Mouse (Mus musculus) kidney, embryonic 16.5 days (tissue): ENCODE results near the gene Phlpp1. TPM values are rescaled to one million over a fixed set of nuclear protein-coding genes. Genes with fewer than 3 reads are reported as not detected.
A peak's percentile ranks its signal among the peaks of the same experiment; 100 is the strongest.

Experiments
- ATAC-seq: fragments of 200-750 bp; cut with Nextera tagmentation; 2 replicates; pipeline ENCODE4 v1.8.0; 2017; ENCODE audit warnings: moderate TSS enrichment; ENCODE audit not compliant: low FRiP score, low TSS enrichment
- H3K27ac ChIP-seq: fragments of 300-500 bp; sonication (generic); 2 replicates; pipeline ENCODE4 v1.5.1; 2014; ENCODE audit warnings: low read length
- H3K27me3 ChIP-seq: fragments of 300-500 bp; sonication (generic); 2 replicates; pipeline ENCODE4 v1.6.1; 2014; ENCODE audit warnings: low read length, control low read depth, mixed read lengths; ENCODE audit not compliant: insufficient read depth
- H3K36me3 ChIP-seq: fragments of 300-500 bp; sonication (generic); 2 replicates; pipeline ENCODE4 v1.6.1; 2014; ENCODE audit warnings: low read length, control low read depth, mixed read lengths; ENCODE audit not compliant: insufficient read depth
- H3K4me1 ChIP-seq: fragments of 300-500 bp; sonication (generic); 2 replicates; pipeline ENCODE4 v1.6.1; 2014; ENCODE audit warnings: low read length, control low read depth, mixed read lengths; ENCODE audit not compliant: insufficient read depth
- H3K4me2 ChIP-seq: fragments of 300-500 bp; sonication (generic); replicated peaks from 2 replicates; pipeline ENCODE4 v1.6.1; 2014; ENCODE audit warnings: low read depth, low read length
- H3K4me3 ChIP-seq: fragments of 300-500 bp; sonication (generic); 2 replicates; pipeline ENCODE4 v1.5.1; 2014; ENCODE audit warnings: mild to moderate bottlenecking, low read length
- H3K9ac ChIP-seq: fragments of 300-500 bp; sonication (generic); replicated peaks from 2 replicates; pipeline ENCODE4 v1.6.1; 2014; ENCODE audit warnings: low read length
- H3K9me3 ChIP-seq: fragments of 300-500 bp; sonication (generic); 2 replicates; pipeline ENCODE4 v1.6.1; 2016; ENCODE audit warnings: low read length, control low read depth
- WGBS: fragments of 180-500 bp; shearing (Covaris S2); extraction: QIAGEN DNeasy Blood & Tissue Kit; methylation state at CpG from one replicate; pipeline ENCODE4 v1.1.7; 2014; 5-methylcytosine and 5-hydroxymethylcytosine counted together
- polyA plus RNA-seq: library from polyadenylated mRNA; unstranded; fragments of >200 nt; fragmentation: Nextera tagmentation; extraction: Ambion mirVana; gene quantifications from 2 replicates; pipeline ENCODE4 v1.2.1, GENCODE M21; 2015

Phlpp1 gene
- polyA plus RNA-seq, 1 experiment from 2014 or later = 3.0 TPM

DNA sequence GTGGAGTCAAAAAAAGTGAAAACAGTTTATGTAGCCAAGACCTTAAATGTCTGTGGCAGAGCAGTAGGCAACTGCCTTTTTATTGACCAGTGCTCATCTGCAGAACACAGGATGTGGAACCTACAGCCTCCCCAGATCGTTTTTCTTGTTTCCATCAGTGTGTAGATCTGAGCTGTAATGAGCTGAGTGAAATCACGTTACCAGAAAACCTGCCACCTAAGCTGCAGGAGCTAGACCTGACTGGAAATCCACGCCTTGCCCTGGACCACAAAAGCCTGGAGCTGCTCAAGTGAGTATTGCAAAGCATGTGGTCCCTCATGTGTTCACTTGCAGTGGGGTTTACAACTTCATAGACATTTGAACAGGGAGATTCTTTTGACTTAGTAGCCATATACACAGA is 204.5 kb downstream of the Phlpp1 start:
- no peaks in the 10 kb centered on the region for H3K9me3 ChIP-seq
- no peaks in the 10 kb centered on the region for H3K4me1 ChIP-seq
- no peak overlapping the region for H3K4me2 ChIP-seq
- ATAC-seq = no peak
- no peaks in the 10 kb centered on the region; the same call in 1 of the 2 replicates for H3K36me3 ChIP-seq
- no peak overlapping the region for H3K9ac ChIP-seq
- WGBS = 52% methylated on average over 3 of the region's 3 CpGs
- H3K27ac ChIP-seq = no peak overlapping the region
- H3K4me3 ChIP-seq = no peak overlapping the region
- H3K27me3 ChIP-seq = no peaks in the 10 kb centered on the region

DNA sequence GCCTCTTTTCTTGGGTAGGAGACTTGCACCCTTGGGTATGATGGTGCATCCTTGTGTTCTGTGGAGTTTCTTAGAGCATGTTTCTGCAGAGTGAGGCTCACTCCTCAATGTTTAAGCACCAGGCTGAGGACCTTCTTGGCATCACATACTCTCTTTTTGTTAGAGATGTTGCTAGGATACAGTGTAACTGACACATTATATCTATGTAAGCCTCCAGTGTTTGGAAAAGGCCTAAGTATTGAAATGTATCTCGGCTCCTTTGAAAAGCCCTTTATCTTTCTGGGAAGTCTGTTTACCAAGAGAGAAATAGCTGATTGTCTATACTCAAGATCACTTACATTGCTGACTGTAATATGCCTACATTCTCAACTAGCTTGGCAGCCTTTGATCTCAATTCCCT is 208.9 kb downstream of the Phlpp1 start:
- WGBS = 71% methylated on average over 1 of the region's 1 CpGs
- Histone ChIP-seq H3K9ac (no peak overlapping the region), H3K4me2 (no peak overlapping the region), H3K36me3 (no peaks in the 10 kb centered on the region; the same call in 1 of the 2 replicates), H3K27me3 (no peaks in the 10 kb centered on the region), H3K4me1 (no peaks in the 10 kb centered on the region), H3K9me3 (no peaks in the 10 kb centered on the region), H3K4me3 (no peak overlapping the region), H3K27ac (no peak overlapping the region)
- no peak for ATAC-seq

DNA sequence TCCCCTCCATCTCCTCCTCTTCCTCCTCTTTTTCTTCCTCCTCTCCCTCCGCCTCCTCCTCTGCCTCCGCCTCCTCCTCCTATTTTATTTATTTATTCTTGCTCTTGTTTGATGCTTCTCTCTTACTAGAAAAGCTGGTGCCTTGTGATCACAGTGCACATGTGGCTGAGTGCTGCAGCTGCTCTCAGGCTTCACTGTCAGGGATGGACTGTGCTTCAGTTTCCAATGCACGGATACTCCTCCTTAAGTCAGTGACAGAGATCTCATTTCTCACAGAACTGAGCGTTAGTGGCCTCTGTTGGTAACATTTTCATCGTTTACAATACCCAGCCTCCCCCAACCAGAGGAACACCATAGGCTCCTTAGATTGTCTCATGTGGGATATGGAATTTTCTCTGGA is 215.0 kb downstream of the Phlpp1 start:
- Histone ChIP-seq H3K36me3 (0 out of 2 replicates have a peak, but pooled peaks cover 3% of the 10 kb centered on the region), H3K9me3 (no peaks in the 10 kb centered on the region), H3K4me1 (no peaks in the 10 kb centered on the region), H3K27ac (no peak overlapping the region), H3K4me2 (no peak overlapping the region), H3K27me3 (no peaks in the 10 kb centered on the region), H3K4me3 (no peak overlapping the region), H3K9ac (no peak overlapping the region)
- no peak for ATAC-seq
- WGBS = 72% methylated on average over 5 of the region's 5 CpGs

DNA sequence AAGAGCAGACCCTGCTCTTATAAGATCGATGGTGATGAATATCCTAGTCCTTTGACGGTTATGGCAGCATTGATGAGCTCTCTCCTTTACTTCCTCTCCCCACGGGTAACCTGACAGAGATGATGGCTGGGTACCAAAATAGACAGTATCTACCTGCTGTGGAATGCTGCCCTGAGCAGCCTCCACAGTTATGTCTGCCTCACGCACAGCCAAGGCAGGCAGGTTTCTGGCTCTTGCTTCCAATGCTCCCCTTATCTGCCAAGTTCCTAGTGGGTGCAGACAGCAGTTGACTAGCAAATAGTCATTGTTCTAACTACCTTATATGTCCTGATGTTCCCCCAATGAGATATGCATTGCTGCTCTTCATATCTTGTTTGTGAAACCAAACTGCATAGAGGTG is 215.7 kb downstream of the Phlpp1 start:
- Histone ChIP-seq H3K4me1 (no peaks in the 10 kb centered on the region), H3K4me3 (no peak overlapping the region), H3K9me3 (no peaks in the 10 kb centered on the region), H3K36me3 (peaks cover 8% of the 10 kb centered on the region), H3K27ac (no peak overlapping the region), H3K9ac (no peak overlapping the region), H3K27me3 (no peaks in the 10 kb centered on the region), H3K4me2 (no peak overlapping the region)
- WGBS = 89% methylated on average over 4 of the region's 4 CpGs
- no peak for ATAC-seq

DNA sequence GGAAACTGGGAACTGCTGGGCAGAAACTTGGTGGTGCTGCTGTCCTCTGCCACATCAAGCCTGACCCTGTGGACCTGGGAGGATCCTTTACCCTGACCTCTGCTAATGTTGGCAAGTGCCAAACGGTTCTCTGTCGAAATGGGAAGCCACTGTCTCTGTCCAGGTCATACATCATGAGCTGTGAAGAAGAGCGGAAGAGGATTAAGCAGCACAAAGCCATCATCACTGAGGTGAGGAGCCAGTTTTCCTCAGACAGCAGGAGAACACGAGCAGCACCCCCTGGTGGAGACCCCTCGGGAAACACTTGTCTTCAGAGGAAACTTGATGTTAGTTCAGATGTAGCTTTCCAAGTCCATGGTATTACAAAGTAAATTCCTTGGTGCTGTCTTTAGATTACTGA is 218.1 kb downstream of the Phlpp1 start:
- 6% methylated on average over 5 of the region's 5 CpGs for WGBS
- H3K9me3 ChIP-seq = no peaks in the 10 kb centered on the region
- no peak overlapping the region for H3K4me2 ChIP-seq
- no peak overlapping the region for H3K9ac ChIP-seq
- H3K4me1 ChIP-seq = no peaks in the 10 kb centered on the region
- H3K4me3 ChIP-seq = no peak overlapping the region
- no peak overlapping the region for H3K27ac ChIP-seq
- no peaks in the 10 kb centered on the region for H3K27me3 ChIP-seq
- H3K36me3 ChIP-seq = peaks cover 18% of the 10 kb centered on the region
- peak; percentile 64; the same call in 1 of the 2 replicates for ATAC-seq

DNA sequence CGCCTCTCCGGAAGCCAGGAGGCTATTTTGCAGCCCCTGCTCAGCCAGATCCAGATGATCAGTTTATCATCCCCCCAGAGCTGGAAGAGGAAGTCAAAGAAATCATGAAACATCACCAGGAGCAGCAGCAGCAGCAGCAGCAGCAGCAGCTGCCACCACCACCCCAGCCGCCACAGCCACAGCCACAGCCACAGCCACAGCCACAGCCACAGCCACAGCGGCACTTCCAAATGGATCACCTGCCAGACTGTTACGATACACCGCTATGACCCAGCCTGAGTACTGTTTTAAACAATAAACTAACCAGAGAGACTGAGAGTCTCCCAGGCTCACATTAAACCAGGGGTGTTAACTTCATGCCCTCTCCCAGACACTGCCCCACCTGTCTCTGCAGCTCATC is 221.5 kb downstream of the Phlpp1 start:
- H3K4me1 ChIP-seq = no peaks in the 10 kb centered on the region
- no peaks in the 10 kb centered on the region for H3K9me3 ChIP-seq
- no peak overlapping the region for H3K4me3 ChIP-seq
- H3K27ac ChIP-seq = no peak overlapping the region
- ATAC-seq = no peak
- WGBS = 98% methylated on average over 6 of the region's 6 CpGs
- H3K9ac ChIP-seq = no peak overlapping the region
- peaks cover 16% of the 10 kb centered on the region for H3K36me3 ChIP-seq
- H3K27me3 ChIP-seq = no peaks in the 10 kb centered on the region
- no peak overlapping the region for H3K4me2 ChIP-seq

DNA sequence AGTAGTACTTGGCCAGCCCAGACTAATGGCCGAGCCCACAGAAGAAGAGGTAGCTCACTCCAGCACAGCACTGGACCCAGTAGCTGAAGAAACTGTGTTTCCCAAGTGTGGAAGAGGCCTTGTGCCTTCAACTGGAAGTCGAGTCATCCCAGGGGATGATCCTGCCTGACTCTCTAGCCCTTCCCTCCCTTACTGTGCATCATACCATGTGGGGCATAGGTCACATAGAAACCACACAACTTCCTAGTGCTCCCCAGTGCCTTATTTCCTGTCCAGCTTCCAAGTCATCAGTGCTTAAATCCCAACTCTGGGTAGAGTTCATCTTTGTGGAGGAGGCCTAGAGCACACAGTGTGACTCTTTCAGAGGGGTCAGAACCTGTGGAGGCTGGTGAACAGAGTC is 223.1 kb downstream of the Phlpp1 start:
- H3K9me3 ChIP-seq = no peaks in the 10 kb centered on the region
- H3K4me2 ChIP-seq = no peak overlapping the region
- peaks cover 16% of the 10 kb centered on the region for H3K36me3 ChIP-seq
- 86% methylated on average over 2 of the region's 2 CpGs for WGBS
- no peaks in the 10 kb centered on the region for H3K27me3 ChIP-seq
- no peak overlapping the region for H3K9ac ChIP-seq
- no peaks in the 10 kb centered on the region for H3K4me1 ChIP-seq
- no peak for ATAC-seq
- H3K27ac ChIP-seq = no peak overlapping the region
- H3K4me3 ChIP-seq = no peak overlapping the region

DNA sequence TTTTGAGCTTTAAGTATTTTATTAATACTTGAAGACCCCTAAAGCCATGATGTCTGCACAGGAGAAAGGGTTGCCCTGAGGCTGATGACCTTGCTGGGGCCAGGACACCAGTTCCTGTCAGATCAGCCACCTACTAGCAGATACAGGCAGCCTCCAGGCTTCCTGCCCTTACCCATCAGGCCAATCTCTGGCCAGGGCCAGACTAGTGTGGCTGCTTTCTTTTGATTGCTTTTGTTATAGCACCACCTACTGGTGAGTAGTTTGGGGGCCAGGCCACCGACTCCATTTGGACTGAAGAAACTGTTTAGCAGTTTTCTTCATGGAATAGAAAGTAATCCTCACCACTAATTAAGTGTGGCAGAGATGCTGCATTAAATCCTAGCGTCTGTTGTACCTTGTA is 223.9 kb downstream of the Phlpp1 start:
- 9% methylated on average over 2 of the region's 2 CpGs for WGBS
- no peak overlapping the region for H3K27ac ChIP-seq
- peak; percentile 87 for ATAC-seq
- H3K4me1 ChIP-seq = no peaks in the 10 kb centered on the region
- no peaks in the 10 kb centered on the region for H3K9me3 ChIP-seq
- H3K4me3 ChIP-seq = no peak overlapping the region
- peaks cover 16% of the 10 kb centered on the region for H3K36me3 ChIP-seq
- H3K4me2 ChIP-seq = no peak overlapping the region
- H3K27me3 ChIP-seq = no peaks in the 10 kb centered on the region
- no peak overlapping the region for H3K9ac ChIP-seq

DNA sequence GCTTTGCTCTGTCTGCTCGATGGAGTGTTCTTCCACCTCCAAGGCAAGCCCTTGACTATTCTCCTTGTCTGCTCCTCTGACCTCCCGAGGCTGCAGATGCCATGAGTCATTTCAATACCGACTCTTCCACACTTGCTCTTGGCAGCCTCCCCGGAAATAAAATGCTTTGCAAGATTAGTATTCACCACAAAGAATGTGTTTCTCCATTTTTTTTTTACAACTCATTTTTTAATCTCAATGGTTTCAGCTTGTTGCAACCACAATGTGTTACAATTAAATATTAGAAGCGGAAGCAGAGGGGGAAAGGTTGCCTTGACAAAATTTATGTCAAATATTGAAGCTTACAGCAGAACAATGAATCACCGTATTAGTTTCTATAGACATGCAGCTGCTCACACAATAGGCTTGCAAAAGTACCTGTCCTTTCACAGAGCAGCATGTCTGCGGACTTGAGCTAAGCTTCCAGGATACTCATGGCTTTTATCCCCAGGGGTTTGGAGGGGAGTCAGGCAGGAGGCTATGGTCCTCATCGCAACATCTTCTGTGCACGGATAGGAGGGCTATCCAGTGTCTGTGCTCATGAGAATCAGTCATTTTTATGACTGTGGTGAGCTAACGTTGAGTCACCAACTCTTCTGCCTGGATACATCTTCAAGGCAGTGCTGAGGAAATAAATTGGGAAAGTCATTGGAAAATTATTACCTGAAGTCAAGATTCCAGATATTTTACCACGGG is 229.5 kb downstream of the Phlpp1 start:
- no peaks in the 10 kb centered on the region for H3K9me3 ChIP-seq
- no peak overlapping the region for H3K27ac ChIP-seq
- 56% methylated on average over 11 of the region's 11 CpGs for WGBS
- no peaks in the 10 kb centered on the region for H3K27me3 ChIP-seq
- H3K9ac ChIP-seq = no peak overlapping the region
- ATAC-seq = no peak
- no peaks in the 10 kb centered on the region for H3K36me3 ChIP-seq
- H3K4me3 ChIP-seq = no peak overlapping the region
- no peaks in the 10 kb centered on the region for H3K4me1 ChIP-seq
- no peak overlapping the region for H3K4me2 ChIP-seq

DNA sequence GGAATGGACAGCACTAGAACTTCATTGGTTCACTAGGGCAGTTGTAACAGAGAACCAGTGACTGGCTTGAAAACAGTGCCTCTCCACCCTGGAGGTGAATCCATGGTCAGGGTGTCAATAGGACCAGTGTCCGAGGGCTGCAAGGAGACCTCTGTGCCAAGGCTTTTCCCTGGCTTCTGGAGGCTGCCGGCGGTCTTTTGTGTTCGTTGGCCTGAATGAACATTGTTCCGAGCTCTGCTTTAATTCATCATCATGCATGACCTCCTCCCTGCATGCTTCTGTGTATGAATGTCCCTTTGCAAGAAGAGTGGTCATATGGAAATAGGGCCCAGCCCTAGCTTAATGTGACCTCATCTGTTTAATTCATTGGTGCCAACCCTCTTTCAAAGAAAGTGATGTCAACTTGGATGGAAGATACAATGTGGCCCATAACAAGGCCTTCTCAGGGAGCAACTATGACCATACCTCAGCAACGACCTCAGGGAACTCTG is 231.5 kb downstream of the Phlpp1 start:
- no peaks in the 10 kb centered on the region for H3K9me3 ChIP-seq
- H3K27me3 ChIP-seq = no peaks in the 10 kb centered on the region
- ATAC-seq = no peak
- H3K4me3 ChIP-seq = no peak overlapping the region
- 87% methylated on average over 6 of the region's 6 CpGs for WGBS
- no peak overlapping the region for H3K27ac ChIP-seq
- H3K4me1 ChIP-seq = no peaks in the 10 kb centered on the region
- no peak overlapping the region for H3K4me2 ChIP-seq
- no peak overlapping the region for H3K9ac ChIP-seq
- H3K36me3 ChIP-seq = no peaks in the 10 kb centered on the region
